Mouse (Mus musculus): Measurements from ENCODE around the gene Bicd1.

GRCm38 (mm10) chr6:149409845-149410244 lies 1.2 kb downstream of the Bicd1 start:
- TF ChIP-seq POLR2A (IDR thresholded peaks at IDR 0.05; ENCODE audit: borderline replicate concordance, insufficient read depth, low read length) (no peak), CTCF (IDR thresholded peaks at IDR 0.05; ENCODE audit: borderline replicate concordance, insufficient read depth, low read depth, low read length) (no peak)
